Mouse (Mus musculus) telencephalon, adult 2 months (tissue): Measurements from ENCODE around the gene Gm10392.
A peak's percentile ranks its signal among the peaks of the same experiment; 100 is the strongest.

Source experiments
- DNase-seq: peaks from one replicate; pipeline ENCODE4 v3.0.0-alpha.2; 2011; ENCODE audit warnings: low read depth, low spot score

The Gm10392 gene

DNA sequence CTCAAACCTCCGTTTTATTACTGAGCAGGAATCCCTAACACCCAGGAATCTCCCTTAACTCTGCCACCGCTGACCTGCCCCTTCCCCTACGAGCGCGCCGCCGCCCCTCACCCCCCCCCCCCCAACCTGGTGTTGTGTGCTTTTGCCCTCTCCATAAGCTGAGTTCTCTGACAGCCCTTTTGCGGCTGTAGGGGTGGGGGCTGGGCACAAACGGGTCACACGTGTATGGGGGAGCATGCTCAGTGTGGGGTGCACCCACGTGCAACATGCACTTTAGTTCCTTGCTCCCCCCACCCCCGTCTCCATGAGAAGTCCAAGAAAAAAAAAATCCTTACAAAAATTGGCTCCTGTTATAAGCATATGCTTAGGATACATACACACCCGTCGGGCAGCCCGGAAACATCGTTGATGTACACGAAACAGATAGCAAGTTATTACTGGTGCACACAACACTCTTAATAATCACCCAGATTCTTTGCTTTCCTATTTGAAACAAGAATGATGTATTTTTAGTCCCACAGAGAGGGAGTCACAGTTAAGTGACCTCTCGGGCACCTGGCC, 26.6 kb downstream of the Gm10392 start:
- DNase-seq: no peak

- DNase-seq: peak; percentile 87
Measured at GRCm38 (mm10) chr11:77491502-77492291, 27.3 kb downstream of the Gm10392 start.

DNA sequence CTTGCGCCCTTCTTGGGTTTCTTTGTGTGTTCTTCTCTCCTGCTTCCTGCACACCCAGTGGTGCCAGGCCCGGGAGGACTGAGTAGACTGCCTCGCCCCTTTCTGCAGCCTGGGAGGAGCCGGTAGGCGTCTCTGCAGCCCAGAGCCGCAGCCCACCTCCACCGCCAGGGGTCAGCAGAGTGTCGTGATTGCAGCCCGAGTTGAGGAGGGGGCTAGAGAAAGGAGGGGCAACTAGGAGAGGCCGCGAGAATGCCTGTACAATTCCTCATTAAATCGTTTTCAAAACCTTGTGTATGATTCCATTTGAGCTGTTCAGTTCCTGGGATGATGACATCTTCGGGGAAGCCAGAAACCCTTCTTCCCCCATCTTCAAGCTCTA, 27.9 kb downstream of the Gm10392 start:
- no peak for DNase-seq

DNA sequence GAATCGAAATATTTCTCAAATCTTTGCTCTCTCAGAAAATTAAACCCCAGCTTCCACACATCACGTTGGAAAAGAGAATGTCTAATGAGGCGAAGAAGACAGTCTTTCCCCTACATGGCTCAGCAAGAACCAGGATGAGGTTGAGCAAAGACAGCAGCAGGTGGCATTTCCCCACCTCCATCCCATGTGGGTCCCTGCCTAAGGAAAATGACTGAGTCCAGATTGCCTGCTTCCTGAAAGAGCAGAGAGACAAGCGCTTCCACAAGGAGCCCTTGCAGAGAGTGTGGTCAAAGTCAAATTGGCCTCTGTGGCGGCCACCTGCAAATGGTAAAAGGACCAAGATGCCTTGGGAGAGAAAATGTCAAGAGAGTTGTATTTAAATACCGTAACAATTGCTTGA, 28.5 kb downstream of the Gm10392 start:
- no peak for DNase-seq

DNA sequence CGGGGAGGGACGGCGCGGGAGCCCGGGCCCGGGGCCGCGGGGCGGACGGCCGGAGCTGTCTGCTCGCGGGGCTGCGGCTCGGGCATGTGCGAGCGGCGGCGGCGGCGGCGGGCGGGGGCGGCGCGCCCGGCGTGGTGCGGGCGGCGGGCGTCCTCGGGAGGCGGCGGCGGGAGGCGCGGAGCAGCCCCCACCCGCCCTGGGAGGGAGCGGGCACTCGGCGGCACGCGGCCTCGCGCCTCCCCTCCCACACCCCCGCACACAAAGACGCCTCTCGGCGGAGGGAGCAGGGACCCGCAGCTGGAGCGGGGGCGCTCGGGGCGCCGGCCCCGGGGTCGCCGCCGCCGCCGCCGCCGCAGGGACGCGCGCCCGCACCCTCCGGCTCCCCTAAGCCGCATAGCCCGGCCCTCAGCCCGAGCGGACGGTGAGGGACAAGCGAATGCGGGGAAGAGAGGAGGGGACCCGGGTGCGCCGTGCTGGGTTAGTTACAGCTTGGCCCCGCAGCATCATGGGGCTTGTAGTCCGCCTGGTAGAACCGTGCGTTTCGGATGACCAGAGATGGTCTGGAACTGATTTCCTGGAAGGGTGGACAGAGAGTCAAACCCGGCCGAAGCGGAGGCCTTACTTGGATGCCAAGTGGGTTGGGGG, 29.3 kb downstream of the Gm10392 start, which contains the start of gene Ankrd13b:
Gene Ankrd13b (minus strand): TSS at position 88 of the 645 bp plus-strand sequence.
- no peak for DNase-seq

DNA sequence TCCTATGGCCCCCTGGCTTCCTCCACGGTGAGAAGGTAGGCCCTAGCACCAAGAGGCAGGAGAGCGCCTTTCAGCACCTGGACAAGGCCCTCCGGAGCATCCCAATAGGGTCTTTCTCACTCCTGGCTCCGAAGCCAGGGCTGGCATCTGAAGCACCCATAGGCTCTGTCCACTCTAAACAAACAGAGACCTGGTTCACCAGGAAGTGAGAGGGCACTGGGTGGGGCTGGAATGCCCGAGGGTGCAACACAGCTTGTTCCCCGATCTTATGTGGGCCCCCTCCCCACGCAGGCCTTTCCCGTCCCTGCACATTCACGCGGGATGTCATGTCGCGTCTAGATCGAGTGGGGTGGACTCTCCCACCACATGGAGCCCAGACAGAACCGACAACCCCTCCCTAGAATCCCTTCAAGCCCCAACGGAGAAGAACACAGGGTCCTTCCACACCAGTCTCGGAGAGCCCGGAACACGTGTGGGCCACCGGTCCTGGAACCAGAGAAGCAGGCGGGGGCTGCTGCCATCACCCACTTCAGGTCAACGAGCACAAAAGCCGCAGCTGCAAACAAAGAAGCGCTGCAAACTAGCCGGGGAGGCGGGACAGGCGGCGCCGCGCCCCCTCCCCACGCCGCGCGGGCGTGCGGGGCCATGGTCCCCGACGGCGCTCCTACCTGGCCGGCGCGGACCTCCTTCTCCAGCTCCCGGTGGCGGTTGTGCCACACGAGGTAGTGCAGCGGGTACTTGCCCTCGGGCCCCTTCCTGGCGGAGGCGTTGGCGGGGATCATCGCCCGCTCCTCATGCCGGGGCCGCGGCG, 30.0 kb downstream of the Gm10392 start:
- no peak for DNase-seq

DNA sequence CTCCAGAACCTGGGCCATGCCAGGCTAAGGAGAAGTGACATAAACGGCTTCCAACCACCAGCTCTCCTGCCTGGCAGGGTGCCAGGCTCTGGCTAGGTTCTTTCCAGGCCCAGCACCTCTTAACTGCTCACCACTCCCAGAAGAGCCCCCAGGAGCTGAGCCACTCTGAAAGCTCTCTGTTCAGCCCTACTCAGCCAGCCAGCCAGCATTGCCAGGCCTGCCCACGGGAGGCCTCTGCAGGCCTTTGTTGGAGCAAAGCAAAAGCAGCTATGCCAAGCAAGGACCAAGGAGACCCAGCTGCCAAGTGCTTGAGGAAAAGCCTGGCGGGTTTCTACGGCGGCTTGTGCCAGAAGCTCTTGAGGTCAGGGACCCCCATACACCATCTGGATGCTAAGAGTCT, 32.2 kb downstream of the Gm10392 start:
- no peak for DNase-seq

DNA sequence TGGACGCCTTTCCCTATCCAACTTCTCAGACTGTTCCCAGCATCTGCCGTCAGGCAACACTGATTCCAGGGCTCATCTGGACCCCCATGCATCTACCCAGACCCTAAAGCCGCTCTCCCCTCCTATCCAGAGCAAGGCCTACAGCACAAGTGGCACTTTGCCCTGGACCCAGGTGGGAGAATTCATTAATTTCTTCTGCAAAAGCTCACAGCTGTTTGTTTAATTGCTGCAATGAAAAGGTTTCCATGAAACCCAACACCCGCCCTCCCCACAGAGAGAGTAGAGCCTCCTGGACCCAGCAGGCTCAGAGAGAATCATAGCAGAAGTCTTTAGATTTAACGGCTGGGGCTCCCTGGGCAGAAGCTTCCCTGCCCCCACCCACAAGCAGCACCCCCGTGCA, 33.8 kb downstream of the Gm10392 start:
- no peak for DNase-seq

DNA sequence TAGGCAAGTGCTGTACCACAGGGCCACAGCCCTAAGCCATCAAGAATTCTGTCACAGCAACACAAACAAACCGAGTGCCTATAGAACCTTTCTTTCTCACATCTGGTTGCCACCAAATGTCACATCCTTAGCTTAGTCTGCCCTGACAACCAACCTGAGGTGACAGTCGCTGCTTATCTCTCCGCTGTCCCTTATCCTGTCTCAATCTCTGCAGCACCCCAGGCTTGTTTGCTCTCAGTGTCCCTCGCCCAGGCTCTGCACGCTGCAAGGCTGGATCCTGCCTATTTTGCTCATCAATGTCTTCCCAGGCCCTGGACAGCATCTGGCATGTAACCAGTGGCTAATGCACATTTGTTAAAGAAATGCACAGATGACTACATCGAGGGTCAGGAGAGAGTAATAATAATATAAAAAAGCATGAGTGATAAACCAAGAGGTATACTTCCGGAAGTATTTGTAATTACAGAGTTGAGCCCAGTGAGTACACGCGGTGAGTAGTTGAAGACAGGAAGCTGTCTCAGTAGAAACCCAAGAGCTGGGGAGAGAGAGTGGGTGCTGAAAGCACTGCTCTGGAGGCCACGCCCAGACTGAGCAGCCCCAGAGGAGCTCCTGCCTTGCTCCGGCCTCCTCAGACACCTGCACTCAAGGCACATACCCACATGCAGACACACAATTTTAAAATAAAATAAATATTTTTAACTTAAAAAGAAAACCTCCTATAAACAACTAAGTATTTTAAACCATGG, 35.3 kb downstream of the Gm10392 start:
- DNase-seq: no peak

- DNase-seq: no peak
Measured at GRCm38 (mm10) chr11:77483043-77483442, 36.0 kb downstream of the Gm10392 start.

DNA sequence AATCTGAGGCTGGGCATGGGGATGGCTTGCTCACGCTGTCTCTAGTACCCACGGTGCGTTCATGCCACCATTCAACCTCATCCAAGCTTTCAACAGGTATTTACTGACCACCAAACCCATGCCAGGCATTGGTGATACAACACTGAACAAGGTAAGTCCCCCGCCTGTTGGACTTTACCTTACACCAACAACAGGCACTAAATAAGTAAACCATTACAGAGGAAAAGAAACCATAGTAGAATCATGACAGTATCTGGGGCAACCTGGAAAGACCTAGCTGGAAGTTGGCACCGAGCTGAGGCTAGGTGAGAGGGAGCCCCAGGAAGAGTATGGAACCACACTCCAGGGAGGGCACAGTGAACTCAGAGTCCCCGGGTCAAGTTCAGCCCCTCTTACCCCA, 42.1 kb downstream of the Gm10392 start:
- no peak for DNase-seq

GRCm38 (mm10) chr11:77476216-77476615, 42.8 kb downstream of the Gm10392 start:
- no peak for DNase-seq

DNA sequence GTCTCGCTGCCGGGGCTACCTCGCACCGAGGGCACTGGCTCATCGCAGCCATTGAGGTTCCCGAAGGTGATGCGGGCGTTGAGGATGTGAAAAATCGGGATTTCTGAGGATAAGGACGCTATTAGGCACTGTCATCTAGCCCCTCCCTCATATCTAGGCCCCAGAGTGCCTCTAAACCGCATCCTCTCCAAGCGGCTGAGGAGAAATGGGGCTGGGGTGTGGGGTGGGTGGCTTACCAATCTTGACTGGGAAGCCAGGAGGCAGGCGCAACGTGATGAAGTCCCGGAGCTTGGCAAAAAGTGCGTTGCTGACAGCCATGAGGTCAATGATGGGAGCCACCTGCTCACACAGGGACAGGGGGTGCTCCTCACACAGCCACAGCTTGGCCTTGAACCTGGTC, 46.2 kb downstream of the Gm10392 start:
- no peak for DNase-seq

DNA sequence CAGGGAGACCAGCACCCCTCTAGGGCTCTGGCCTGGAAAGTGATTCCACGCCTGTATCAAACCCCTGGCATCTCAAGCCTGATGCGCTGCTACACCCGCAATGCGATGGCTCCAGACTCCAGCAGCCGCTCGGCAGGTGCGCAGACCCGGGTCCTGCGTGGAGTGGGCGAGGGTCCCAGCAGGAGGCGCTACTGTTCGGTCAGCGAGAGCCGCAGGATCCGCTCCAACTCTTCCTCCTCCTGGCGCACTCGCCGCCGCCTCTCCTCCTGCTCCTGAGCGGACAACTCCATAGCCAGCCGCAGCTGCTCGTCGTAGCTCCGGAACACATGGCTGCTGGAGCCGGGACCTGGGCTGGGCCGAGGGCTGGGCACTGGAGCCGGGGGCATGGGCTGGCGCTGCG, 47.6 kb downstream of the Gm10392 start:
- DNase-seq: no peak

GRCm38 (mm10) chr11:77468397-77468796, 50.6 kb downstream of the Gm10392 start:
- no peak for DNase-seq

GRCm38 (mm10) chr11:77467784-77468183, 51.2 kb downstream of the Gm10392 start:
- no peak for DNase-seq

GRCm38 (mm10) chr11:77467157-77467556, 51.8 kb downstream of the Gm10392 start:
- DNase-seq: no peak
